Mouse (Mus musculus) lung, postnatal 0 days (tissue): Measurements from ENCODE around the gene Csnk1d.

Source experiments
- CTCF ChIP-seq: IDR thresholded peaks from 2 replicates; pipeline ENCODE4 v1.5.1; 2016; ENCODE audit warnings: antibody characterized with exemption, mild to moderate bottlenecking
- EP300 ChIP-seq: IDR thresholded peaks from 2 replicates; pipeline ENCODE4 v1.6.1; 2016; ENCODE audit warnings: antibody characterized with exemption, mild to moderate bottlenecking, control low read depth

GRCm38 (mm10) chr11:121013656-121014055, 22.5 kb upstream of the Csnk1d start:
- no peak for TF ChIP-seq CTCF
- no peak for TF ChIP-seq EP300
